Mouse (Mus musculus) midbrain, embryonic 13.5 days (tissue): ENCODE data around the gene Vmn1r200. TPM values are rescaled to one million over a fixed set of nuclear protein-coding genes. Genes with fewer than 3 reads are reported as not detected.
"Not testable (repeated sequence)": the region's sequence is repeated elsewhere in the genome, so short reads cannot be mapped to it uniquely, and the experiment has no call there.

Experiments
- ATAC-seq: fragments of 200-750 bp; cut with Nextera tagmentation; 2 replicates; pipeline ENCODE4 v1.8.0; 2017; ENCODE audit warnings: mild to moderate bottlenecking, moderate TSS enrichment, moderate library complexity
- H3K27ac ChIP-seq: fragments of 300-500 bp; sonication (generic); 2 replicates; pipeline ENCODE4 v1.5.1; 2015; ENCODE audit warnings: inconsistent platforms, mild to moderate bottlenecking, moderate library complexity
- H3K27me3 ChIP-seq: fragments of 300-500 bp; sonication (generic); 2 replicates; pipeline ENCODE4 v1.6.1; 2015; ENCODE audit warnings: mild to moderate bottlenecking, inconsistent platforms
- H3K36me3 ChIP-seq: fragments of 300-500 bp; sonication (generic); 2 replicates; pipeline ENCODE4 v1.6.1; 2015; ENCODE audit warnings: mild to moderate bottlenecking, inconsistent platforms
- H3K4me1 ChIP-seq: fragments of 300-500 bp; sonication (generic); replicated peaks from 2 replicates; pipeline ENCODE4 v1.6.1; 2015; ENCODE audit warnings: inconsistent platforms
- H3K4me2 ChIP-seq: fragments of 300-500 bp; sonication (generic); replicated peaks from 2 replicates; pipeline ENCODE4 v1.6.1; 2015; ENCODE audit warnings: moderate library complexity, mild to moderate bottlenecking, inconsistent platforms
- H3K4me3 ChIP-seq: fragments of 300-500 bp; sonication (generic); replicated peaks from 2 replicates; pipeline ENCODE4 v1.5.1; 2015; ENCODE audit warnings: mild to moderate bottlenecking, inconsistent platforms
- H3K9ac ChIP-seq: fragments of 300-500 bp; sonication (generic); replicated peaks from 2 replicates; pipeline ENCODE4 v1.6.1; 2015; ENCODE audit warnings: mild to moderate bottlenecking, inconsistent platforms
- H3K9me3 ChIP-seq: fragments of 300-500 bp; sonication (generic); 2 replicates; pipeline ENCODE4 v1.6.1; 2016; ENCODE audit warnings: mild to moderate bottlenecking, inconsistent platforms
- WGBS: fragments of 180-500 bp; shearing (Covaris S2); methylation state at CpG from one replicate; pipeline ENCODE4 v1.1.7; 2015; 5-methylcytosine and 5-hydroxymethylcytosine counted together
- polyA plus RNA-seq: library from polyadenylated mRNA; unstranded; fragments of >200 nt; fragmentation: Nextera tagmentation; extraction: Ambion mirVana; gene quantifications from 2 replicates; pipeline ENCODE4 v1.2.1, GENCODE M21; 2015

Vmn1r200 gene
- polyA plus RNA-seq: 0.05 TPM in 1 of 2 replicates, not detected in the other

GRCm38 (mm10) chr13:22390073-22390472 lies at the start of gene Vmn1r200:
Vmn1r200 (plus strand) TSS chr13:22390373.
- WGBS: 10% methylated on average over 3 of the region's 3 CpGs
- no peaks in the 10 kb centered on the region for H3K9me3 ChIP-seq
- no peak for ATAC-seq

GRCm38 (mm10) chr13:22350064-22350463 lies 40.1 kb upstream of the Vmn1r200 start, which contains the start of gene Vmn1r198:
Vmn1r198 (plus strand) TSS chr13:22350364.
- Histone ChIP-seq H3K4me3 (no peak within 1 kb of the TSS), H3K4me1 (no peaks in the 10 kb centered on the region), H3K9ac (no peak within 1 kb of the TSS), H3K27me3 (no peaks in the 10 kb centered on the region), H3K27ac (no peak within 1 kb of the TSS), H3K9me3 (no peaks in the 10 kb centered on the region), H3K36me3 (no peaks in the 10 kb centered on the region), H3K4me2 (no peak within 1 kb of the TSS)
- ATAC-seq: no peak
- WGBS: 67% methylated on average over 1 of the region's 1 CpGs

More at GRCm38 (mm10) chr13:22390073-22390472, at the start of gene Vmn1r200:
- Histone ChIP-seq H3K27me3 (no peaks in the 10 kb centered on the region), H3K4me2 (no peak within 1 kb of the TSS), H3K36me3 (no peaks in the 10 kb centered on the region), H3K27ac (no peak within 1 kb of the TSS), H3K4me1 (no peaks in the 10 kb centered on the region), H3K9ac (no peak within 1 kb of the TSS), H3K4me3 (no peak within 1 kb of the TSS)

GRCm38 (mm10) chr13:22350813-22351212 lies 39.4 kb upstream of the Vmn1r200 start:
- Histone ChIP-seq H3K9me3 (no peaks in the 10 kb centered on the region), H3K27me3 (no peaks in the 10 kb centered on the region), H3K36me3 (no peaks in the 10 kb centered on the region), H3K4me2 (no peak overlapping the region), H3K4me1 (no peaks in the 10 kb centered on the region), H3K9ac (no peak overlapping the region), H3K4me3 (no peak overlapping the region), H3K27ac (no peak overlapping the region)
- WGBS: 84% methylated on average over 1 of the region's 1 CpGs
- no peak for ATAC-seq

- H3K4me3 ChIP-seq: no peak within 1 kb of the TSS
- no peak for ATAC-seq
- H3K36me3 ChIP-seq: no peaks in the 10 kb centered on the region
- no peaks in the 10 kb centered on the region for H3K4me1 ChIP-seq
- H3K9me3 ChIP-seq: no peaks in the 10 kb centered on the region
- H3K27ac ChIP-seq: no peak within 1 kb of the TSS
- H3K9ac ChIP-seq: no peak within 1 kb of the TSS
- 84% methylated on average over 2 of the region's 2 CpGs for WGBS
- no peak within 1 kb of the TSS for H3K4me2 ChIP-seq
- H3K27me3 ChIP-seq: no peaks in the 10 kb centered on the region
Observed at GRCm38 (mm10) chr13:22379518-22379917, 10.7 kb upstream of the Vmn1r200 start, which contains the start of gene Vmn1r199. Vmn1r199 (plus strand) TSS chr13:22379818.

GRCm38 (mm10) chr13:22381128-22381527 lies 9.0 kb upstream of the Vmn1r200 start:
- not testable (repeated sequence) for H3K4me1 ChIP-seq, H3K27me3 ChIP-seq, H3K27ac ChIP-seq, H3K9ac ChIP-seq, H3K36me3 ChIP-seq, ATAC-seq, H3K4me2 ChIP-seq, H3K4me3 ChIP-seq, H3K9me3 ChIP-seq
- 66% methylated on average over 3 of the region's 3 CpGs for WGBS

GRCm38 (mm10) chr13:22383401-22383800 lies 6.8 kb upstream of the Vmn1r200 start:
- no peak overlapping the region for H3K27ac ChIP-seq
- no peaks in the 10 kb centered on the region for H3K9me3 ChIP-seq
- no peaks in the 10 kb centered on the region for H3K36me3 ChIP-seq
- no peak overlapping the region for H3K4me2 ChIP-seq
- H3K4me3 ChIP-seq: no peak overlapping the region
- H3K27me3 ChIP-seq: no peaks in the 10 kb centered on the region
- no peak for ATAC-seq
- 82% methylated on average over 3 of the region's 3 CpGs for WGBS
- H3K4me1 ChIP-seq: no peaks in the 10 kb centered on the region
- H3K9ac ChIP-seq: no peak overlapping the region

- 95% methylated on average over 1 of the region's 1 CpGs for WGBS
- Histone ChIP-seq H3K27ac (no peak overlapping the region), H3K36me3 (no peaks in the 10 kb centered on the region), H3K27me3 (no peaks in the 10 kb centered on the region), H3K9me3 (no peaks in the 10 kb centered on the region), H3K4me3 (no peak overlapping the region), H3K9ac (no peak overlapping the region), H3K4me1 (no peaks in the 10 kb centered on the region), H3K4me2 (no peak overlapping the region)
- no peak for ATAC-seq
Observed at GRCm38 (mm10) chr13:22387050-22387449, 3.1 kb upstream of the Vmn1r200 start.

- 94% methylated on average over 1 of the region's 1 CpGs for WGBS
- H3K4me1 ChIP-seq: no peaks in the 10 kb centered on the region
- no peak overlapping the region for H3K4me2 ChIP-seq
- no peak for ATAC-seq
- peaks cover 13% of the 10 kb centered on the region for H3K9me3 ChIP-seq
- no peaks in the 10 kb centered on the region for H3K36me3 ChIP-seq
- no peak overlapping the region for H3K27ac ChIP-seq
- H3K27me3 ChIP-seq: no peaks in the 10 kb centered on the region
- H3K9ac ChIP-seq: no peak overlapping the region
- no peak overlapping the region for H3K4me3 ChIP-seq
Observed at GRCm38 (mm10) chr13:22402978-22403377, 12.8 kb downstream of the Vmn1r200 start.

Other genes with a start within 250 kb of the Vmn1r200 start
- gene Vmn1r191, start 206.4 kb upstream of the Vmn1r200 start, polyA plus RNA-seq: not detected in 2 replicates
- not detected in 2 replicates for gene Vmn1r192, start 199.2 kb upstream of the Vmn1r200 start, polyA plus RNA-seq
- gene Vmn1r193, start 167.2 kb upstream of the Vmn1r200 start, polyA plus RNA-seq: not detected in 2 replicates
- gene Vmn1r194, start 146.2 kb upstream of the Vmn1r200 start, polyA plus RNA-seq: not detected in 2 replicates
- gene Vmn1r195, start 119.9 kb upstream of the Vmn1r200 start, polyA plus RNA-seq: not detected in 2 replicates
- gene Vmn1r196, start 100.5 kb upstream of the Vmn1r200 start, polyA plus RNA-seq: not detected in 2 replicates
- not detected in 2 replicates for gene Vmn1r197, start 65.8 kb upstream of the Vmn1r200 start, polyA plus RNA-seq
- not detected in 2 replicates for gene Vmn1r198, start 40.0 kb upstream of the Vmn1r200 start, polyA plus RNA-seq
- not detected in 2 replicates for gene Vmn1r199, start 10.6 kb upstream of the Vmn1r200 start, polyA plus RNA-seq
- not detected in 2 replicates for gene Vmn1r201, start 81.5 kb downstream of the Vmn1r200 start, polyA plus RNA-seq
- not detected in 2 replicates for gene Vmn1r202, start 115.0 kb downstream of the Vmn1r200 start, polyA plus RNA-seq
- not detected in 2 replicates for gene Vmn1r203, start 127.7 kb downstream of the Vmn1r200 start, polyA plus RNA-seq
- gene Vmn1r204, start 162.8 kb downstream of the Vmn1r200 start, polyA plus RNA-seq: not detected in 2 replicates
- gene Vmn1r205, start 202.6 kb downstream of the Vmn1r200 start, polyA plus RNA-seq: not detected in 2 replicates
- gene Vmn1r206, start 233.9 kb downstream of the Vmn1r200 start, polyA plus RNA-seq: not detected in 2 replicates